19 mouse cellular contexts compared by ENCODE assay signal in the genomic region with DNA sequence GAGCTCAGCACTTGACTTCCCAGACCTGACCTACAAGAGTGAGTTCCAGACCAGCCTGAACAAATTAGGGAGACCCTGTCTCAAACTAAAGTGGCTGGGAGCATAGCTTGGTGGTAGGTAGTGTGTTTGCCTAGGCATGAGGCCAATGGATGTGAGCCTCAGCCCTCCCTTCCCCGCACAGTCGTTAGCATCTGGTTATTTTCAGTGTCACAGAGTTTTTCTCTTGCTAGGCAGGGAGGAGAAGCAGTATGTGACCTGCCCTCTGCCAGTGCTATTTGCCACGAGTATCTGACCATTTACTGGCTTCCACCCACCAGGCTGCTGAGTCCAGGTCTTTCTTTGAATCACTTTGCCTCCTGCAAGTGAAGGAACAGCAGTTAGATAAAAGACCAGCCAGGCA. TPM values are rescaled to one million over a fixed set of nuclear protein-coding genes. Genes with fewer than 3 reads are reported as not detected.
DNase-seq lines count a peak whose midpoint lies in the region; ATAC-seq and TF ChIP-seq lines count a peak whose summit lies in the region.
"Had no signal": no experiment of that assay in that cellular context is flagged by ENCODE, and none has a peak within 500 bp of the region (broad histone marks: within the 10 kb centered on the region; RNA-seq: fewer than 3 reads in every experiment).

No protein-coding gene starts in this region.

- no peak overlapping the region for H3K4me2 ChIP-seq in heart, embryonic 11.5 days
- no peak overlapping the region for H3K4me2 ChIP-seq in heart, embryonic 16.5 days (ENCODE audit: low read depth, low read length)
- H3K4me2 ChIP-seq: forebrain, embryonic 15.5 days; hindbrain, embryonic 13.5 days; midbrain, embryonic 12.5 days had no signal

- peak overlapping the region; percentile 18; the same call in 1 of the 2 replicates for H3K27ac ChIP-seq in heart, embryonic 11.5 days (ENCODE audit: low read depth, low read length)
- peak overlapping the region; percentile 83 for H3K27ac ChIP-seq in spleen, adult 2 months (ENCODE audit: insufficient read depth, low read length)
- peak overlapping the region; percentile 19 for H3K27ac ChIP-seq in heart, embryonic 16.5 days (ENCODE audit: low read length)
- H3K27ac ChIP-seq: forebrain, embryonic 15.5 days; hindbrain, embryonic 13.5 days; limb, embryonic 10.5 days; liver, embryonic 14.5 days; midbrain, embryonic 12.5 days had no signal

- H3K9me3 ChIP-seq in heart, embryonic 11.5 days (replicated peaks; ENCODE audit: control insufficient read depth, low read length), result no peaks in the 10 kb centered on the region
- no peaks in the 10 kb centered on the region for H3K9me3 ChIP-seq in heart, embryonic 16.5 days (replicated peaks; ENCODE audit: control insufficient read depth, low read length)
- H3K9me3 ChIP-seq: forebrain, embryonic 15.5 days; hindbrain, embryonic 13.5 days; limb, embryonic 10.5 days; midbrain, embryonic 12.5 days had no signal

- DNase-seq in heart, adult 9 months (ENCODE audit: low spot score in 2 of 2), result no peak
- no peak for DNase-seq in spleen, adult 2 months (ENCODE audit: low read depth in 1 of 2, low spot score in 2 of 2)
- no peak for DNase-seq in spleen, adult 12 weeks (ENCODE audit: low spot score)
- DNase-seq in cerebellum, postnatal 36 days, result no peak
- DNase-seq: cerebellum, postnatal 10 days; kidney, adult 2 months; kidney, postnatal 14 days; right cerebral cortex, postnatal 4 days; thymus, postnatal 25 days had no signal

- H3K4me3 ChIP-seq in heart, embryonic 11.5 days (ENCODE audit: low read depth, low read length), result no peak overlapping the region
- H3K4me3 ChIP-seq in spleen, adult 2 months (ENCODE audit: extremely low read depth, insufficient read depth, insufficient read length), result no peak overlapping the region
- H3K4me3 ChIP-seq in heart, embryonic 16.5 days (ENCODE audit: low read length), result no peak overlapping the region
- H3K4me3 ChIP-seq: forebrain, embryonic 15.5 days; hindbrain, embryonic 13.5 days; limb, embryonic 10.5 days; midbrain, embryonic 12.5 days had no signal

- 0 out of 2 replicates have a peak, but pooled peaks cover 4% of the 10 kb centered on the region for H3K36me3 ChIP-seq in heart, embryonic 11.5 days (ENCODE audit: control insufficient read depth, insufficient read depth, low read length)
- peaks cover 16% of the 10 kb centered on the region for H3K36me3 ChIP-seq in spleen, adult 2 months (ENCODE audit: control insufficient read depth, insufficient read depth, low read length)
- peaks cover 5% of the 10 kb centered on the region for H3K36me3 ChIP-seq in heart, embryonic 16.5 days (ENCODE audit: control insufficient read depth, insufficient read depth)

- H3K4me1 ChIP-seq in heart, embryonic 11.5 days (ENCODE audit: control insufficient read depth, insufficient read depth, low read length), result peaks cover 6% of the 10 kb centered on the region; the same call in 1 of the 2 replicates
- peaks cover 13% of the 10 kb centered on the region for H3K4me1 ChIP-seq in spleen, adult 2 months (ENCODE audit: control insufficient read depth, insufficient read depth, insufficient read length)
- H3K4me1 ChIP-seq in heart, embryonic 16.5 days (ENCODE audit: control insufficient read depth, insufficient read depth, low read length), result peaks cover 16% of the 10 kb centered on the region
- H3K4me1 ChIP-seq: forebrain, embryonic 15.5 days; hindbrain, embryonic 13.5 days; limb, embryonic 10.5 days; midbrain, embryonic 12.5 days had no signal

- no peak for TF ChIP-seq POLR2A in spleen, adult 2 months (IDR thresholded peaks at IDR 0.05; ENCODE audit: low read depth, low read length)

- no peak for TF ChIP-seq CTCF in spleen, adult 2 months (IDR thresholded peaks at IDR 0.05; ENCODE audit: extremely low read depth, insufficient read depth, insufficient read length, insufficient replicate concordance)

- no peak overlapping the region for H3K9ac ChIP-seq in heart, embryonic 11.5 days (ENCODE audit: low read depth, low read length)
- H3K9ac ChIP-seq in heart, embryonic 16.5 days (ENCODE audit: low read length), result no peak overlapping the region
- H3K9ac ChIP-seq: forebrain, embryonic 15.5 days; hindbrain, embryonic 13.5 days; liver, embryonic 14.5 days; midbrain, embryonic 12.5 days had no signal

- WGBS in heart, embryonic 11.5 days (ENCODE audit: insufficient replicate concordance), result 42% methylated on average over 3 of the region's 3 CpGs
- 71% methylated on average over 3 of the region's 3 CpGs for WGBS in spleen, adult 2 months
- 39% methylated on average over 3 of the region's 3 CpGs for WGBS in heart, embryonic 16.5 days

- no peak; the same call in 1 of the 2 replicates for ATAC-seq in heart, embryonic 11.5 days (replicated peaks; ENCODE audit: insufficient number of reproducible peaks, low FRiP score, low TSS enrichment)
- ATAC-seq in heart, embryonic 16.5 days (replicated peaks; ENCODE audit: extremely low read depth, insufficient read depth, low FRiP score), result peak; percentile 42; the same call in 1 of the 2 replicates
- no peak for ATAC-seq in frontal cortex, adult (ENCODE audit: low TSS enrichment)
- ATAC-seq: forebrain, embryonic 15.5 days; inflammation-experienced regulatory T-cells, adult 6 months had no signal

- H3K27me3 ChIP-seq in heart, embryonic 11.5 days (ENCODE audit: control insufficient read depth, insufficient read depth, low read length), result no peaks in the 10 kb centered on the region
- no peaks in the 10 kb centered on the region for H3K27me3 ChIP-seq in spleen, adult 2 months (ENCODE audit: control insufficient read depth, insufficient read depth, low read length)
- no peaks in the 10 kb centered on the region for H3K27me3 ChIP-seq in heart, embryonic 16.5 days (ENCODE audit: control insufficient read depth, insufficient read depth, low read length)
- H3K27me3 ChIP-seq: forebrain, embryonic 15.5 days; hindbrain, embryonic 13.5 days; midbrain, embryonic 12.5 days had no signal

RNA-seq across cellular contexts. Expression of a gene that starts 9.3 kb away (rescaled TPM):
- 0.92 and 2.2 TPM in 2 replicates for polyA plus RNA-seq in heart, embryonic 11.5 days (2014; fragmentation: Nextera tagmentation; extraction: Ambion mirVana)
- polyA plus RNA-seq in spleen, adult 2 months (2012; rRNA removed), result not detected in 2 replicates
- polyA plus RNA-seq in heart, embryonic 16.5 days (2015; fragmentation: Nextera tagmentation; extraction: Ambion mirVana), result 0.26 and 0.31 TPM in 2 replicates
- polyA plus RNA-seq: kidney, adult 2 months; neural tube, embryonic 11.5 days had no signal

RNA-seq across cellular contexts. Expression of a gene that starts 9.4 kb away (rescaled TPM):
- polyA plus RNA-seq in heart, embryonic 11.5 days (2014; fragmentation: Nextera tagmentation; extraction: Ambion mirVana), result 5.5 and 6.4 TPM in 2 replicates
- polyA plus RNA-seq in spleen, adult 2 months (2012; rRNA removed), result 3.1 and 3.5 TPM in 2 replicates
- 6.1 TPM in 2 replicates for polyA plus RNA-seq in heart, embryonic 16.5 days (2015; fragmentation: Nextera tagmentation; extraction: Ambion mirVana)

RNA-seq across cellular contexts. Expression of a gene that starts 14.8 kb away (rescaled TPM):
- 5.4 and 7.1 TPM in 2 replicates for polyA plus RNA-seq in heart, embryonic 11.5 days (2014; fragmentation: Nextera tagmentation; extraction: Ambion mirVana)
- 8.2 and 8.3 TPM in 2 replicates for polyA plus RNA-seq in spleen, adult 2 months (2012; rRNA removed)
- polyA plus RNA-seq in heart, embryonic 16.5 days (2015; fragmentation: Nextera tagmentation; extraction: Ambion mirVana), result 9.7 and 10.0 TPM in 2 replicates

RNA-seq across cellular contexts. Expression of a gene that starts 14.9 kb away (rescaled TPM):
- polyA plus RNA-seq in heart, embryonic 11.5 days (2014; fragmentation: Nextera tagmentation; extraction: Ambion mirVana), result 13.2 and 13.3 TPM in 2 replicates
- 9.4 and 9.5 TPM in 2 replicates for polyA plus RNA-seq in spleen, adult 2 months (2012; rRNA removed)
- polyA plus RNA-seq in heart, embryonic 16.5 days (2015; fragmentation: Nextera tagmentation; extraction: Ambion mirVana), result 15.6 and 16.4 TPM in 2 replicates

RNA-seq across cellular contexts. Expression of a gene that starts 21.6 kb away (rescaled TPM):
- 39.5 and 41.5 TPM in 2 replicates for polyA plus RNA-seq in heart, embryonic 11.5 days (2014; fragmentation: Nextera tagmentation; extraction: Ambion mirVana)
- 63.8 and 73.2 TPM in 2 replicates for polyA plus RNA-seq in spleen, adult 2 months (2012; rRNA removed)
- 37.1 and 40.0 TPM in 2 replicates for polyA plus RNA-seq in heart, embryonic 16.5 days (2015; fragmentation: Nextera tagmentation; extraction: Ambion mirVana)

Comparison
In these comparisons a context has a peak if more than half of its experiments do, and no peak if none do; other contexts are left out.
1. H3K27ac ChIP-seq: peak in every context shown above with its lines; median percentile 83 in spleen, adult 2 months; 19 in heart, embryonic 16.5 days; 18 in heart, embryonic 11.5 days.